Mouse (Mus musculus) left cerebral cortex, postnatal 10 days (tissue): Measurements from ENCODE around the gene Zfp292. TPM values are rescaled to one million over a fixed set of nuclear protein-coding genes. Genes with fewer than 3 reads are reported as not detected.

Source experiments
- DNase-seq, 2 experiments: peaks; one replicate each; pipeline ENCODE4 v3.0.0; 2021 to 2022; ENCODE audit warnings: low spot score in 2 of 2, mixed read lengths in 1 of 2; ENCODE audit errors: extremely low spot score in 1 of 2
- intact Hi-C: fragments of 180-260 bp; cut with DNase I; formaldehyde crosslinking; loops from one replicate; pipeline ENCODE4 v1.15.1; 2025
- total RNA-seq, 2 experiments: library from RNA; stranded (reverse); gene quantifications; 2 replicates each; pipeline ENCODE4 v1.2.3; 2021

Gene Zfp292
- total RNA-seq, 2 experiments from 2014 or later: 26.6 to 27.2 TPM

DNA sequence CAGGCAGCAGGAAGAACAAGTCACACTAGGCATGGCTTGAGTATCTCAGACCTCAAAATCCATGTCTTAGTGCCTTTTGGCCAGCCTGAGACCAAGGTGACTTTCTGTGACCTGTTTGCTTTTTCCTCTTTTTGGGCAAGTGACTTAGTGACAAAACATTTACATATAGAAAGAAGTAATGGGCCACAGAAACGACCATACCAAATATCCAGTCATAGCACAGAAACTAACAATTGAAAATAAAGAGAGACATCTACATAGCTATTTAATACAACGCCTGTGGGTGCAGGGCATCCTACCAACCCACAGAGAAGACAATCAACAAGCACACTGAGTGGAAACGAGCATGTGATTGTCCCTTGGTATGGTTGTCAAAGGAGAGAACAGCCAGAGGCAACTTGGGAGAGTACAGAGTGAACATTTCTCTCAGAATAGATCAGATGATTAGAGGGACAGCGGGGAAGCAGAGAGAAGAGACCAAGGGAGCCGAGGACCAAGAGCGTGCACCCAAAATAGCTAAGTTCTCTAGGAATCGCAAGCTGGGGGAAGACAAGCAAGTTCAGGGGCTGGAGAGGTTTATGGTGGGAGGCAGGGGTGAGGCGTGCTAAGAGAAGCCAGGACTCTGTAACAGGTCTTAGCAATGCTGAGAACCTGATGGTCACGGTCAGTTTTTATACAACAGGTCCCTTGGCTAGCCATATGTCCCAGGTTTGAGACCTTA lies 3.0 kb upstream of the Zfp292 start:
- DNase-seq: no peak
- intact Hi-C loops: no loop called here

DNA sequence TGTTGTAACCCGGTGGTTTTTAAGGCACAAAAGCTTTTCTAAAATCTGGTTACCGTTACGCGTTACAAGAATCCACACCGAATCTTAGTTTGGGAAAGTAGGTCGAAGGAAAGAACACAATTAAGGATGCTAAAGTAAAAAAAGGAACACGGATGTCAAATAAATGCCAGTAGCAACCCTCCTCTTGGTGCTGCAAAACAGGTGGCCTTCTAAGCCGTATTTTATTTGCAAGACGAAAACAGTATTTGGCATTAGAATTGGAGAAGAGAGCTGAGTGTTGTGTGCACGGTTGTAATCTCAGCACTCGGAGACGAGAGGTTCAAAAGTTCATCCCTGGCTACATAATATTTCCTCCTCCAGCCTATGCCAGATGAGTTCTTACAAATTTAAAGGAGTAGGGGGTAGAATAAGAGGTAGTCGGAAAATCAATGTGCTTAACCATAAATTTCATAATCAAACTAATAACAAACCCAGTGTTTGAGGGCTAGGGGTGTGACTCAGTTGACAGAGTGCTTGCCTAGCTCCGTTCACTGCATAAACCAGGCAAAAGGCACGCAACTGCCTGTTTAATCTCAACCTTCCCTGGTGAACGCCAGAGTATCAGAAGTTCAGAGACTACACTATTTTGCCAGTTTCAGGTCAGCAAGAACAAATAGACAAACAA lies 738 bp upstream of the Zfp292 start:
- DNase-seq: no peak
- intact Hi-C loops: no loop called here

DNA sequence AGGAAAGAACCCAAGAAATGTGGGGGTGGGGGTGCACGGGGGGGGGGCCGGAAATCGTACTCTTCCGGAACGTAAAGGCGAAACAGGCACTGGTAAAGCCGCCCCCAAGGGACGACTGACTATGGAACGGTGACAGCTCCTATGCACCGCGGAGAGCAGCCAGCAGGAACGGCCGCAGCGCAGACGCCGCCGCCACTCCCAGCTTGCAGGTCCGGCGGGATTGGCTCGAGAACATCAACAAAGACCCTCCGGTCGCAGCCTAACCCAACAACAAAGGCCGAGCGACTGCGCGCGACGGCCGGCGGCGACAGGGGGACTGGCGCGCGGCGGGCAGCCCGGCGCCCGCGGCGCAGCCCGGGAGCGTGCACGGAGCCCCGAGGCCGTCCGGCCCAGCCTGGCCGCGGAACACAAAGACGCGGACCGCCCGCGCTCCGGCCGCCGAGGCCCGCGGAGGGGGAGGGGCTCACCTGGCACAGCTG lies 430 bp downstream of the Zfp292 start:
- intact Hi-C loops: no loop called here
- peak in 1 of 2 experiments; percentile 82 for DNase-seq

DNA sequence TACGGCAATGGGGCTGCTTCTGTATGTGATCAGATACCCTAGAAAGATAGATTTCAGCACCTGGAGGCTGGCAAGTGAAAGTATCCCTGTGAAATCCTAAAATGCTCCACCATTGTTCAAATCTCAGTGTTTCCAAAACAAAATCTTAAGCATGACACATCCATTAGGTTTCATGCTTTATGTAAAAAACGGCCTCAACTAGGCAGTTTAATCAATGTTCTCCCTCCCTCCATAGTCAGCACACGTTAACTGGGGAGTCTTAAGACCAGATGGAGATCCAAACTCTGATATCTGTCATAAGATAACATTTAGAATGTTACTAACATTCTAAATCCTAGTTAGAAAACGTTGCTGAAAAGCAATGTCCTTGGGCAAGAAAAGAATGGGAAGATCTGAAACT lies 909 bp downstream of the Zfp292 start:
- DNase-seq: no peak
- intact Hi-C loops: no loop called here

DNA sequence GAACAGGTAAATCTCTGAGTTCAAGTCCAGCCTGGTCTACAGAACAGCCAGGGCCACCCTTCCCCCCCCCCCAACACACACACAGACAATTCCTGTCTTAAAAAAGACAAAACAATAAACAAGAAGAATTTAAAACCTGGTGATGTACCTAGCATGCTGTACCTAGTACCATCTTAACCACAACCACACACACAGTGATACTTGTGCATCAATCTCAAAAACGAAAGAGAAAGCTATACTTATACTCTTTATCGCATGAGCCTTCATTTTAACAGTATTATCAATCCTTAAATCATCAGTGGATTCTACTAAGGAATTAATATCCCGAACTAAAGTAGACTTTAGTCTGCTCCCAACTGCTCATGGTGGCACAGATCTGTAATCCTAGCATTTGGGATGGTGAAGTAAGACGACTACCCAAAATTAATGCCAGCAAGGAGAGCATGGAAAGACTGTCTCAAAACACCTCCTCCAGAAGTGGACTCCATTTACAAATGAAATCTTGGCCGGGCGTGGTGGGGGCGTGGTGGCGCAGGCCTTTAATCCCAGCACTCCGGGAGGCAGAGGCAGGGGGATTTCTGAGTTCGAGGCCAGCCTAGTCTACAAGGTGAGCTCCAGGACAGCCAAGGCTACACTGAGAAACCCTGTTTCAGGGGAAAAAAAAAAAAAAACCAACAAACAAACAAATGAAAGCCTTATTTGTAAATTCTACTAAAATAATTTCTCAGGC lies 1.7 kb downstream of the Zfp292 start:
- peak in 1 of 2 experiments; percentile 24 for DNase-seq
- intact Hi-C loops: no loop called here

DNA sequence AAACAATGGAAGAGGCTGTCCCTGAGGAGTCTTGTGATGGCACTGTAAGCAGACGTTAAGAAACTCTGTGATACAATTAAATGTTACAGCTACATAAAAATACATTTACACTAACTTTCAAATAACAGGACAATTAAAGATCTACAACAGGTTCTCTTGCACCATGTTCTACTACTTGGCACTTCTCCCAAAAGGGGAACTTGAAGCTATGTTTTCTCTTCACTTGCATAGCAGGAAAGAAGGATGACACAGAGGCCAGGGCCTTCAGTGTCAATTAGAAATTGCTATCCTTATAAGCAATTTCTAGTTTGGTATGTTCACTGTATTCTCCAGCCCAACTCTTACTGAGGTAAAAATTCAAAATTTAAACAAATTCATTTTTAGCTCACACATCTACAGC lies 8.5 kb downstream of the Zfp292 start:
- no peak for DNase-seq
- intact Hi-C loops: no loop called here

DNA sequence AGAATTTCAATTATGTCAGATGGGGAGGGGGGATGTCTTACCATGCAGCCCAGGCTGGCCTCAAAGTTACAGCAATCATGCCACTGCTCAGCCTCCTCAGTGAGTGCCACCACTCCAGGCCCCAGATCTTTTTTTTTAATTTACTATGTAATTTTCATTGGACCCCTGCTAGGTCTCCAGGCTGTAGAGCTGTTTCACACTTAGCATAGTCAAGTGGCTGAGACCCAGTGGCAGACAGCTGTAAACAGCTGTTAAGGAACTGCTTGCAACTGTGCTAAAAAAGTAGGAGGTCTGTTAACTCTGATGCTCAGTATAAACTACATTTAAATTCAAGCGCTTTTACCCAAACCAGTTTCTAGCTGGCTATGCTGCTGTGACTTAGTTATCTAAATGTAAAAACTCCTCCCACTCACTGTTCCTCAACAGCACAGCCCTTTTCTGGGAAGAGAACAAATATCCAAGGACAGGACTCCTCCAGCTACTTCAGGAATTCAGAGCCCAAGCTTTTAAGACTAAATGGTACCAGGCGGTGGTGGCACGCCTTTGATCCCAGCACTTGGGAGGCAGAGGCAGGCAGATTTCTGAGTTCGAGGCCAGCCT lies 9.8 kb downstream of the Zfp292 start:
- DNase-seq: no peak
- intact Hi-C loops: no loop called here

DNA sequence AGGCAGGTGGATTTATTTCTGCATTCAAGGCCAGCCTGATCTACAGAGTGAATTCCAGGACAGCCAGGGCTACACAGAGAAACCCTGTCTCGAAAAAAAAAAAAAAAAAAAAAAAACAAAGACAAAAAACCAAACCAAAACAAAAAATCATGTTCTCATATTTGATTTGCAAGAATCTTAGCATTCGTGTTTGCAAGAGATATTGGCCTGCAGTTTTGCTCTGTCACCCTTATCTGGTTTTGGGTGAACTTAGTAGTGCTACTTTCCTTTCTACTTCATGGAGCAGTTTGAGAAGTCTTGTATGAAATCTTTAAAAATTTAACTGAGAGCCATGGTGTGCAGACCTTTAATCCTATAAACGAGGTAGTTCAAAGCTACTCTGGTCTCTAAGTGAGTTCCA lies 12.9 kb downstream of the Zfp292 start:
- intact Hi-C loops: no loop called here
- DNase-seq: no peak

DNA sequence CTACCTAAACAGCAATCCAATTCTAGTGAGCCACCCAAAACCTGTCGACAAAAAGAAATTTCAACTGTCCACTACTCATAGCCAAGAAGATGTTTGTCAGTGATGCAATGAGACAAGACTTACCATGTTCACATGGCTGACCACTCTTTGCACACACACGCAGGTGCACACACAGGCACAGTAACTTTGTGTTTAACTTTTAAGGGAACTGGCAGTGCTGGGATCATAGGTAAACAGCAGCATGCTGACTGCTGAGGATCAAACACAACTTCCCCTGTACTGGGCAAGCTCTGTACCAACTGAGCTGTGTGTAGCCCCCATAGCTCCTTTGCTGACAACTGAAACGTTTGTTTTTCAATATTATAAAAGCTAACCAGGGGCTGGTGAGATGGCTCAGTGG lies 21.3 kb downstream of the Zfp292 start:
- DNase-seq: no peak
- intact Hi-C loops: no loop called here

DNA sequence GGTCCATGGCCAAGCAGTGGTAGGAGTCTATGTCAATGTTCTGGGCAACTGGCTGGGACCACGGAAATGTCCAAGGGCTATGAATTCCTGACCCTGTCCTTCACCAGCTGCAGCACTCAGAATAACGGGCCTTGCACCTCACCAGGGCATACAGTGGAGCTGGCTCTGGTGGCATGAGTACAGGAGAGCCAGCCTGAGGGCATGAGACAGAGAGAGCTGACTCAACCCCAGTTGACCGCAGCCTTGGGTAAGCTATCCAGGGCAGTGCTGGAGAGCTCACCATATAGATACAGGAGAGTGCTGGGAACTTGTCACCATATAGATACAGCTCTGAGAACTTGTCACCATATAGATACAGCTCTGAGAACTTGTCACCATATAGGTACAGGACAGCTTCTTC lies 23.3 kb downstream of the Zfp292 start:
- intact Hi-C loops: no loop called here
- DNase-seq: no peak

DNA sequence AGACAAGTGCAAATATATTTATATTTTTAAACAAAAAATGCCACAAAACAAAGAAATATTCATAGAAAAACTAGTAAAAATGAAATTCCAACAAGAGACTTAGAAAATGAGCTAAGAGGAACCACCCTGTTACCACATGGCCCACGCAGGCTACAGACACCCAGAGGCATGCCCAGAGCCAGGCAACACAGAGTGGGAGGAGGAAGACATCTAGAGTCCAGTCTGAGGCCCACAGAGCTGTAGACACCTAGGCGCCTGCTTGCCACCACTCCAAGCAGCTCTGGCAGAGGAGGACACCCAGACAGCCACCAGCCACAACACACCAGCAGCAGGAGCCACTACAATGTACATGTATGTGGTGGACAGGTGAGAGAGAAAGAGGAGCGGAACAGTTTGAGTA lies 23.9 kb downstream of the Zfp292 start:
- no peak for DNase-seq
- intact Hi-C loops: no loop called here

DNA sequence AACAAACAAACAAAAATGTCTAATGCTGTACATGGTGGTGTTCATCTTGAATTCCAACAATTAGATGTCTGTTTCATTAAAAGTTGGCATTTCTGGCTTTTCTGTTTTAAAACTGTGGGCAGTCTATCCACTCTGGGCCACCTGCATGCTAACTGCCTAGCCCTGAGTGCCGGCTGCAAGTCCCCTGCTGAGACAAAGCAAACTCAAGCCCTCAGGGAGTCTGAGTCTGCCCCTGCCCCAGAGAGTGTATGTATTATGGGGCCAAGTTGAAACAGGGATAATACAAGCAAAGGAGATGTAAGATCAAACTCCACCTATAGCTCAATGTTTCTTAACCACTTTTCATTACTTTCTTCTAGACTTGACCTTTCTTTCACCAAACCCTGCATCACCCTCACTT lies 26.8 kb downstream of the Zfp292 start:
- intact Hi-C loops: no loop called here
- DNase-seq: no peak

DNA sequence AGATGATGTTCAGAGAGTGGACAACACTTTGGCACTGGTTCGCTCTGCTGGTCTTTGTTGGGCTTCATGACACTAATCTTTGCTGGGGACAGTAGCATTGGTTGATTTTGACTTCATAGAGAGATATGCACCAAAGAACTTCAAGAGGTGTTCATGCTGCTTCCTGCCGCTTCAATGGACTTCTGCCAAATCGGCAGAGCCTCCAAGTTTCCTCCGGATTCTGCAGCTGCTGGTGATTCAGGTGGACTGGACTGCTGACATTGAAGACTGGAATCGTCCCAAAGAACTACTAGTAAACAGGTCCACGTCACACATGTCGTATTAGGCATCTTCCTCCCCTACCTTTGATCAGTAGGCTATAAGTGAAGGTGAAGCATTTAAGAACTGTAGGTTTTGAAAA lies 30.7 kb downstream of the Zfp292 start:
- peak in 1 of 2 experiments; percentile 29 for DNase-seq
- intact Hi-C loops: no loop called here

DNA sequence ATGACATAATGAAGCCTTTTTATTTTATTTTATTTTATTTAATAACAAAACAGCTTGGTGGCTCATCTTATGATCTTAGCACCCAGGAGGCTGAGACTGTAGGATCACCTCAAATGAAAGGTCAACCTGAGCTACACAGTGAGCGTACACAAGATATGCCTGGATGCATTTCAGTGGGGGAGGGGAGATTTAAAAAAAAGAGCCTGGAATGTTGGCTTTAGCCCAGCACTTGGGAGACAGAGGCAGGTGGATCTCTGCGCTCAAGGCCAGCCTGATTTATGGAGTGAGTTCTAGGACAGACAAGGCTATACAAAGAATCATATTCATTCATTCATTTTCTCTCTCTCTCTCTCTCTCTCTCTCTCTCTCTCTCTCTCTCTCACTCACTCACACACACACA lies 32.6 kb downstream of the Zfp292 start:
- intact Hi-C loops: no loop called here
- no peak for DNase-seq

DNA sequence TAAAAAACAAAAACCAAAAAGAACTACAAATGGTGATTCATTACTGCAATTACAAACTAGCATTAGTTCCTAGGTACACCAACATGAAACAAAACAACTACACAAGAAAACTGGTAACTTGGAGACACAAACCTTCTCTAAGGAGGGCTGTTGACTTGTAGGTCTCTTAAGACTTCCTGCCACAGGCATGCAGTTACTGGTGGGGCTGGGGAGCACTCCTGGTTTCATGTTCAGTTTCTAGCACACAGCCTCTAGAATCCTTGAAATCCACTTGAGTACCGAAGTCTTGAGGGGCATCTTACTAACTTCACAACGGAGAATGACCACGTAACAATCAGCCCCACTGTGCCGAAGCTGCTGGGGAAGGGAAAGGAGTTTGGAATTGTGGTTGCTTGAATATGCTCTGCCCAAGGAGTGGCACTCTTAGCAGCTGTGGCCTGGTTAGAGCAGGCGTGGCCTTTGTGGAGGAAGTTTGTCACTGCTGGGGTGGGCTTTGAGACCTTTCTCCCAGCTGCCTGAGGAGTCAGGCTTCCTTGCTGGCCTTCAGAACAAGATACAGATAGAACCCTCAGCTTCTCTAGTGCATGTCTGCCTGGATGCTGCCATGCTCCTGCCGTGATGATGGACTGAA lies 35.0 kb downstream of the Zfp292 start:
- DNase-seq: no peak
- intact Hi-C loops: no loop called here

DNA sequence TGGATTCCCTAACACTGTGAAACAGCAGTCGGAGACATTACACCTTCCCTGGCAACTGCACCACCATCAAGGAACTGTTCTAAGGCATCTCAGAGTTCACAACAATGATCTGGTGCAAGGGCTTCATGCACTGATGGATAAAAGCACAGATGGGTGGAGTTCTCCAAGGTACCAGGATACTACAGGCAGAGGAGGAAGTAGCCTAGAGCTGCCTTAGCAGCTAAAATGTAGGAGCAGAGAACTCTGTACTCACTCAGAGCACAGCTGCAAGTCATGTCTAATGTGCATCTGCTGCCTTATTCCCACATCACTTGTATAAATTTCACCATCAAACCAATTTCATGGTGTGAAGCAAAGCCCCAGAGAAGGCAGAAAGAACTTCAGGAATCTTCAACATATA lies 38.9 kb downstream of the Zfp292 start:
- intact Hi-C loops: no loop called here
- no peak for DNase-seq

DNA sequence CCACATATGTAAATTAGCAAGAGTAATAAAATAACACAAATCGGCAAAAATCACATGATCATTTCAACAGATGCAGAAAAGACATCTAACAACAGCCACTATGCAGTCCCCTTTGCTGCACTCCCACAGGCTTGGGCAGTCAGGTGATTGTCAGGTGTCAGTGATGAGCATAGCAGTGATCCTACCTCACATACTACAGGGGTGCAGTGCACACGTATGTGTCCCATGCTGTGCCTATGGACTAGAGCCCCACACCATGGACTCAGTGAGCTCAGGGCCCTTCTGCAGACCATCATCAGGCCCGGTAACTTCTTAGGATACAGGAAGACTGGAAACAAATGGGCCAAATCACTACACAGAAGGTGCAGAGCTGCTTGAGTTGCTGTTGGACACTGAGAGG lies 39.9 kb downstream of the Zfp292 start:
- intact Hi-C loops: no loop called here
- DNase-seq: no peak

DNA sequence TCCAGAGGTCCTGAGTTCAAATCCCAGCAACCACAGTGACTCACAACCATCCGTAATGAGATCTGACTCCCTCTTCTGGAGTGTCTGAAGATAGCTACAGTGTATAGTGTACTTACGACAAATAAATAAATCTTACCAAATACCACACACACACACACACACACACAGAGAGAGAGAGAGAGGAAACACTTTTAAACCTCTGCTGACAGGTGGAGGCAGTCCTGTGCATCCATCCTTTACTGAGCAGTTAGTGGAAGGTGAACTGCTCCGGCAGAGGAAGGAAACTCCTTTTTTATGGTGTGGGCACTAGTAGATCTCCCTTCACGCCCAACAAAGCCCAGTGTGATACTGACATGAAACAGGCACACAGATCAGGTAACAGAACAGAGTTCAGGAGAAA lies 51.3 kb downstream of the Zfp292 start:
- no peak for DNase-seq

DNA sequence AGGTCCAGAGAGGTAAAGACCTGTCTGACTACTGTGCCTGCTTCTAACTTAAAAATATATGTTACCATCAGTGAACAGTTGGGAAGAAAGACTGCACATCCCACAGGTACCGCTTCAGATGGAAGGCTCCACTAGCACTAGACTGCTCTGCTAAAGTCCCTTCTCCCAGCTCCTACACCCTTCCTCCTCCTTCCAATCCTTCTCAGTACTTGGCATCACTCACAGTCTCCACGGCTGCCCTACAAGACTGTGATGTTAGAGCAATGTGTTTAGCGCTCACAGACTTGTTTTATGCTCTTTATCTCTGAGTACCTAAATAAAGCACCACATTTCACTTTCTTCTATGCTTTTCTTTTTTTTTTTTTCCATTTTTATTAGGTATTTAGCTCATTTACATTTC lies 53.3 kb downstream of the Zfp292 start:
- intact Hi-C loops: no loop called here
- no peak for DNase-seq

More for the DNA sequence above, 51.3 kb downstream of the Zfp292 start:
- intact Hi-C loops: no loop called here
